Mouse (Mus musculus) cerebellum, postnatal 36 days (tissue): ENCODE results near the gene Glb1.

Source experiments
- DNase-seq, 2 experiments: peaks; one replicate each; pipeline ENCODE4 v3.0.0; 2021 to 2022; ENCODE audit warnings: mixed read lengths in 2 of 2

Gene Glb1

GRCm38 (mm10) chr9:114446887-114447286 lies 46.0 kb downstream of the Glb1 start:
- no peak for DNase-seq

GRCm38 (mm10) chr9:114448700-114449099 lies 47.8 kb downstream of the Glb1 start:
- no peak for DNase-seq

- no peak for DNase-seq
These were observed 48.4 kb downstream of the Glb1 start for GRCm38 (mm10) chr9:114449120-114449754.

GRCm38 (mm10) chr9:114451615-114452014 lies 50.7 kb downstream of the Glb1 start:
- no peak for DNase-seq

GRCm38 (mm10) chr9:114452418-114452817 lies 51.5 kb downstream of the Glb1 start:
- no peak for DNase-seq

GRCm38 (mm10) chr9:114455420-114455819 lies 54.5 kb downstream of the Glb1 start:
- no peak for DNase-seq

- no peak for DNase-seq
These were observed 57.6 kb downstream of the Glb1 start for GRCm38 (mm10) chr9:114458436-114458835.

- no peak for DNase-seq
These were observed 61.7 kb downstream of the Glb1 start for GRCm38 (mm10) chr9:114462569-114462968.

GRCm38 (mm10) chr9:114465442-114465841 lies 64.6 kb downstream of the Glb1 start:
- DNase-seq = no peak

- no peak for DNase-seq
These were observed 66.0 kb downstream of the Glb1 start for GRCm38 (mm10) chr9:114466871-114467270.

GRCm38 (mm10) chr9:114468217-114468616 lies 67.3 kb downstream of the Glb1 start:
- no peak for DNase-seq

GRCm38 (mm10) chr9:114468701-114469100 lies 67.8 kb downstream of the Glb1 start:
- no peak for DNase-seq

GRCm38 (mm10) chr9:114471892-114472291 lies 71.0 kb downstream of the Glb1 start:
- no peak for DNase-seq

- no peak for DNase-seq
These were observed 76.1 kb downstream of the Glb1 start for GRCm38 (mm10) chr9:114477019-114477418.

- no peak for DNase-seq
These were observed 80.1 kb downstream of the Glb1 start for GRCm38 (mm10) chr9:114480940-114481339.

- DNase-seq = no peak
These were observed 83.9 kb downstream of the Glb1 start for GRCm38 (mm10) chr9:114484771-114485170.

GRCm38 (mm10) chr9:114486808-114487207 lies 85.9 kb downstream of the Glb1 start:
- DNase-seq = no peak

- no peak for DNase-seq
These were observed 86.8 kb downstream of the Glb1 start for GRCm38 (mm10) chr9:114487481-114488258.

GRCm38 (mm10) chr9:114496469-114496868 lies 95.6 kb downstream of the Glb1 start:
- no peak for DNase-seq

GRCm38 (mm10) chr9:114498218-114498617 lies 97.3 kb downstream of the Glb1 start:
- peak; percentile 67 to 69 for DNase-seq

GRCm38 (mm10) chr9:114499783-114500515 lies 99.1 kb downstream of the Glb1 start:
- peak; percentile 21 for DNase-seq

- DNase-seq = no peak
These were observed 100.2 kb downstream of the Glb1 start for GRCm38 (mm10) chr9:114501111-114501510.

- no peak for DNase-seq
These were observed 101.0 kb downstream of the Glb1 start for GRCm38 (mm10) chr9:114501913-114502312.
